Mouse (Mus musculus): ENCODE results near the gene Xpnpep3.

- TF ChIP-seq POLR2A (IDR thresholded peaks at IDR 0.05; ENCODE audit: control insufficient read depth, low read depth, low read length) = no peak
- TF ChIP-seq CTCF (IDR thresholded peaks at IDR 0.05; ENCODE audit: control insufficient read depth, insufficient read depth, insufficient replicate concordance, low read depth, low read length) = no peak
Observed at GRCm38 (mm10) chr15:81394211-81394915, 5.6 kb upstream of the Xpnpep3 start.
